Mouse (Mus musculus) adrenal gland, postnatal 25 days (tissue): ENCODE data around the gene Ces3b. TPM values are rescaled to one million over a fixed set of nuclear protein-coding genes. Genes with fewer than 3 reads are reported as not detected.
A peak's percentile ranks its signal among the peaks of the same experiment; 100 is the strongest.
"Not testable (repeated sequence)": the region's sequence is repeated elsewhere in the genome, so short reads cannot be mapped to it uniquely, and the experiment has no call there.

ENCODE experiments used
- DNase-seq: peaks from one replicate; pipeline ENCODE4 v3.0.0; 2021; ENCODE audit warnings: mixed read lengths
- long read RNA-seq: library from polyadenylated mRNA; stranded (forward); transcript quantifications from one replicate; pipeline ENCODE4 v2.0.0, GENCODE M21; 2021
- total RNA-seq: library from RNA; stranded (reverse); gene quantifications from 2 replicates; pipeline ENCODE4 v1.2.3, GENCODE M21; 2021

Gene Ces3b
- 1.0 TPM in 1 of 2 replicates, not detected in the other for total RNA-seq
- long read RNA-seq, transcript Ces3b-202 (13 exons, 2,403 nt): major isoform, 149 of 239 reads
- long read RNA-seq, partial matches to known transcripts: 51 of 239 reads
- long read RNA-seq, other reads (novel, unspliced or antisense): 38 of 239 reads

GRCm38 (mm10) chr8:105083449-105084050 is at the start of gene Ces3b:
Ces3b (plus strand) TSS chr8:105083753.
- DNase-seq: no peak

- DNase-seq: no peak
Observed at GRCm38 (mm10) chr8:105043510-105043909, 40.0 kb upstream of the Ces3b start.

GRCm38 (mm10) chr8:105045824-105046401 is 37.6 kb upstream of the Ces3b start:
- no peak for DNase-seq

- DNase-seq: no peak
Observed at GRCm38 (mm10) chr8:105048371-105048854, 35.1 kb upstream of the Ces3b start, which contains the start of gene Ces3a. Ces3a (plus strand) TSS chr8:105048601.

GRCm38 (mm10) chr8:105056211-105056610 is 27.3 kb upstream of the Ces3b start:
- DNase-seq: no peak

GRCm38 (mm10) chr8:105060056-105060455 is 23.5 kb upstream of the Ces3b start:
- no peak for DNase-seq

GRCm38 (mm10) chr8:105066761-105067160 is 16.8 kb upstream of the Ces3b start:
- peak; percentile 43 for DNase-seq

DNA sequence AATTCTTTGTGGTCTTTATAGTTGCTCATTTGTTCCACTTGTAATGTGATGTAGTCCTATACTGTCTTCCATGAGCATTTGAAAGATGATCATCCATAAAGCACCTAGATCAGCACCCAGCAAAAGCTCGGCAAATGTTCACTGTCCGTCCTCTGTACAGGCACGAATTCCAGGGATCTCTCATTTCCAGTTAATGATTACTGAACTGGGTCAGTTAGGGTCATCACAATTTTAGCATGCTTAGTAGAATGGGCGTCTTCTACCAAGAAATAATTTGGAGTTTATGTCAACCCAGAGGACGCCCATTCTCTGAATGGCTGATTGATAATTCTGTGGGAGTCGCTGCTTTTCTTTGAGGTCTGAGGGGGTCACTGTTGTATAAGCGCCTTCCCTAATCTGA is 15.6 kb upstream of the Ces3b start:
- not testable (repeated sequence) for DNase-seq

DNA sequence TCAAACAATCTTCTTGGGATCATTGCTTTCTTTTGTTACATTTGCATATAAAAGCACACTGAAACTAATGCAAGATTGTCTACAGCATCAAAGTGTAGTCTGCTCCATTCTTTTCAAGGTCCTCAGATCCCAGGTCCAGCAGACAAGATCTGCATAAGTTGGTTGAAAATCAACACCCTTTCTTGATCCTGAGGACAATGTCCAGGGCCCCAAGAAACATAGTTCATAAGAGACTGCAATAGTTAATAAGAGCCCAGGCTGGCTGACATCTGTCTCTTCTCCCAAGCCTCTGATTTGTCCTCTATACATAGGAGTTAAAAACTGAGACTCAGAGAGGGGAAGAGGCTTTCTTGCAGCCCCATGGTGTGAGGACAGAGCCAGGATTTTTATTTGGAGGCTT is 14.6 kb upstream of the Ces3b start:
- DNase-seq: no peak

GRCm38 (mm10) chr8:105076601-105077000 is 7.0 kb upstream of the Ces3b start:
- DNase-seq: no peak

DNA sequence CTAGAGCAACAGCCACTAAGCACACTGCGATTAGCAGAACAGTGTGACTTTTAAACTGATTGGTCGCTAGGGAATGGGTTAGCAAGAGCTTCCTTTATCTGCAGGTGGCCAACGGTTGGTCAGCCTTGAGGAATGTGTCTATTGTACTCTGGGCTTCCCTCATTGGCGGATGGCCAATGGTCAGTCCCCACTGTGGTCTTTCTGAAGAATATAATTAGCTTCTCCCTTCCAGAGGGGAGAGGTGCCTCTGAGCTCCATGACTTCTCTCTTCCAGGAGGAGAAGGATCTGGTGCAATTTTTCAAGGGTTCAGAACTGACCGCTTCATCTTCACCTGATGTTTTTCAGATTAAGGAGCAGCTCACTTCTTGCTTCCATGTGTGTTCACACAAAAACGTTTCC is 6.5 kb upstream of the Ces3b start:
- DNase-seq: no peak

DNA sequence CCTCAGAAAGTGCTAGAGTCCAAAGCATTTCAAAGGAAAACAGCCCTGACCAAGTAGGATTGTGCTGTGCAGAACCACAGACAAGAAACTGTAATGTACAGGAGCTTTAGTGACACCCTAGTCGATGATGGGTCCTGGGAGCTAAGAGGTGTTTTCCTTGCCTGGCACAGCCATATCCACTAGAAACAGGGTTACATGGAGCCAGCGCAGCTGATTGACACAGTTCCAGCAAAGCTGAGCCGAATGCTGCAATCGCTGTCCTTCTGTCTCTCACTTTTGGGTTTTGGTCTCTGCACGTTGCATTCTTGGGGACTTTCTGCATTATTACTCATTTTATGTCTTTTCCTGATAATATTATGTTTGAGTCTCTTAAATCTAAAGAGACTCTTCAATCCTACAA is 5.0 kb upstream of the Ces3b start:
- DNase-seq: no peak

- DNase-seq: no peak
Observed at GRCm38 (mm10) chr8:105080814-105081336, 2.7 kb upstream of the Ces3b start.

DNA sequence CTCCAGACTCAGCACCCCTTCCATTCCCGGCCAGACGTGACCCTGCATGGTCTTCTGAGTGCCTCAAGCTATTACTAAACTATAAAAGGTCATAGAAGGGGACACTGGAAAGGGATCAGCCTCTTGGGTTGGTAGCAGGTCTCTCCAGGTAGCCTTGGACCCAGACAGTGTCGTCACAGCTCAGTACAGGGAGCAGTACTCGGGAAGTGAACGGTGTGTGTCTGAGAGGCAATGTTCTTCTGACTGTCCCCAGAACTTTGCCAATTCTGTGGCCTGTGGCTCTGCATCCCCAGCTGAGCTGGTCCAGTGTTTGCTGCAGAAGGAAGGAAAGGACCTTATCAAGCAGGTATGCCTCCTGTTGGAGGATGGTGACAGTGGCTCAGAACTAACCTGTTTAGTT is 4.6 kb downstream of the Ces3b start:
- not testable (repeated sequence) for DNase-seq

GRCm38 (mm10) chr8:105088581-105088980 is 5.0 kb downstream of the Ces3b start:
- DNase-seq: no peak

- no peak for DNase-seq
Observed at GRCm38 (mm10) chr8:105093992-105094391, 10.4 kb downstream of the Ces3b start.

- not testable (repeated sequence) for DNase-seq
Observed at GRCm38 (mm10) chr8:105102101-105102785, 18.7 kb downstream of the Ces3b start.

DNA sequence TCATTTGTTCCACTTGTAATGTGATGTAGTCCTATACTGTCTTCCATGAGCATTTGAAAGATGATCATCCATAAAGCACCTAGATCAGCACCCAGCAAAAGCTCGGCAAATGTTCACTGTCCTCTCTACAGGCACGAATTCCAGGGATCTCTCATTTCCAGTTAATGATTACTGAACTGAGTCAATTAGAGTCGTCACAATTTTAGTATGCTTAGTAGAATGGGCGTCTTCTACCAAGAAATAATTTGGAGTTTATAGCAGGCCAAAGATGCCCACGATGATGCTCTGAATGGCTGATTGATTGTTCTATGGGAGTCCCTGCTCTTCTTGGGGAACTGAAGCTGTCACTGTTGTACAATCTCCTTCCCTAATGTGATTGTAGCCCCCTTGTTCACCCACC is 20.1 kb downstream of the Ces3b start:
- DNase-seq: not testable (repeated sequence)

DNA sequence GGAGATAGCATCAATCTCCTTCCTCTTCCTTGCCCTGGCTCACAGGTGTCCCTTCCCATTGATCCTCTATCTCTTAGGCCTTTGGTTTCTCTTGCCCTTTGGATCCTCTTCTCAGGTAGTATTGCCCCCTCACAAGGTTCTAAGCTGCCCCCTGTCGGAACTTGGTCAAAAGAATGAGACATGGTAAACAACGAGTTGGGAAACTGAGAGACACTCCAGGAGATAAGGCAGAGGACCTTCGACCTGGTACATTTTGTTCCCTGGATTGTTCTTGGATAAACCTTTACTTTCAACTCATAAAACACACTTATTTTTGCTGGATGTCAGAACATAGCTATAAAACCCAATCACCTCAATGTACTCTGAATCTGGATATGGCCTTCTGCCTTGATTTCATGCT is 20.7 kb downstream of the Ces3b start:
- no peak for DNase-seq

- no peak for DNase-seq
Observed at GRCm38 (mm10) chr8:105129864-105130263, 46.3 kb downstream of the Ces3b start.

- DNase-seq: no peak
Observed at GRCm38 (mm10) chr8:105131509-105131908, 48.0 kb downstream of the Ces3b start, which contains the start of gene Ces4a. Ces4a (plus strand) TSS chr8:105131800.

- peak; percentile 86 for DNase-seq
Observed at GRCm38 (mm10) chr8:105138423-105138822, 54.9 kb downstream of the Ces3b start.

GRCm38 (mm10) chr8:105142395-105142794 is 58.8 kb downstream of the Ces3b start:
- peak; percentile 32 for DNase-seq
